Mouse (Mus musculus) C2C12 (cell line): ENCODE measurements at regions not wholly inside any gene's neighbourhood (a gene's known extent, or its start where the extent isn't known, plus 50 kb on each side); places are given as distances from the start of the nearest gene placed in this dataset.

Source experiments
- H3K27me3 ChIP-seq: one replicate; pipeline ENCODE4 v1.6.1; 2011; ENCODE audit not compliant: control insufficient read depth, insufficient read depth, insufficient read length
- H3K36me3 ChIP-seq: one replicate; pipeline ENCODE4 v1.6.1; 2011; ENCODE audit not compliant: control insufficient read depth, insufficient read depth
- H3K4me3 ChIP-seq: one replicate; pipeline ENCODE4 v1.5.1; 2011; ENCODE audit warnings: mild to moderate bottlenecking, control low read depth; ENCODE audit not compliant: poor library complexity, insufficient read depth, severe bottlenecking
- H3K79me2 ChIP-seq: one replicate; pipeline ENCODE4 v1.6.1; 2011; ENCODE audit not compliant: control insufficient read depth, insufficient read depth
- H3K79me3 ChIP-seq: one replicate; pipeline ENCODE4 v1.6.1; 2011; ENCODE audit warnings: low read depth, control low read depth
- H3ac ChIP-seq: one replicate; pipeline ENCODE3; 2011; ENCODE audit warnings: low read depth; ENCODE audit not compliant: control insufficient read depth, insufficient read length
- CEBPB ChIP-seq: IDR thresholded peaks from one replicate; pipeline ENCODE4 v1.6.1; 2011; ENCODE audit warnings: low read depth, mild to moderate bottlenecking, control low read depth, moderate library complexity
- CTCF ChIP-seq: IDR thresholded peaks from one replicate; pipeline ENCODE4 v1.5.1; 2011; ENCODE audit not compliant: control insufficient read depth, insufficient read depth, insufficient read length
- FOSL1 ChIP-seq: IDR thresholded peaks from one replicate; pipeline ENCODE4 v1.8.0; 2011; ENCODE audit warnings: mild to moderate bottlenecking, low read length; ENCODE audit not compliant: poor library complexity, insufficient read depth, severe bottlenecking
- MAX ChIP-seq: IDR thresholded peaks from one replicate; pipeline ENCODE4 v1.6.1; 2011; ENCODE audit warnings: mild to moderate bottlenecking, control low read depth
- MYOD1 ChIP-seq: IDR thresholded peaks from one replicate; pipeline ENCODE4 v1.6.1; 2011; ENCODE audit warnings: low read depth; ENCODE audit not compliant: control insufficient read depth, insufficient read length
- MYOG ChIP-seq: IDR thresholded peaks from one replicate; pipeline ENCODE4 v1.6.1; 2011; ENCODE audit not compliant: control insufficient read depth, insufficient read length; ENCODE audit errors: extremely low read depth
- USF1 ChIP-seq: IDR thresholded peaks from one replicate; pipeline ENCODE4 v1.6.1; 2011; ENCODE audit warnings: low read depth, mild to moderate bottlenecking, control low read depth, moderate library complexity

GRCm38 (mm10) chr2:171232812-171233211 is 501.2 kb downstream of the Dok5 start:
- TF ChIP-seq MYOG: no peak
- no peak for TF ChIP-seq CEBPB
- TF ChIP-seq CTCF: no peak
- TF ChIP-seq FOSL1: no peak
- no peak for TF ChIP-seq MAX
- TF ChIP-seq MYOD1: no peak
- TF ChIP-seq USF1: no peak
- no peaks in the 10 kb centered on the region for H3K79me2 ChIP-seq
- no peak overlapping the region for H3K4me3 ChIP-seq
- no peak overlapping the region for H3ac ChIP-seq
- H3K79me3 ChIP-seq: no peaks in the 10 kb centered on the region
- H3K36me3 ChIP-seq: no peaks in the 10 kb centered on the region
- no peaks in the 10 kb centered on the region for H3K27me3 ChIP-seq

GRCm38 (mm10) chr2:171231288-171232050 is 499.9 kb downstream of the Dok5 start:
- H3K79me3 ChIP-seq: no peaks in the 10 kb centered on the region
- H3K27me3 ChIP-seq: no peaks in the 10 kb centered on the region
- no peak for TF ChIP-seq MYOD1
- TF ChIP-seq MAX: no peak
- no peak for TF ChIP-seq MYOG
- no peak for TF ChIP-seq CTCF
- no peak for TF ChIP-seq FOSL1
- TF ChIP-seq USF1: no peak
- no peak for TF ChIP-seq CEBPB
- H3K4me3 ChIP-seq: no peak overlapping the region
- H3K36me3 ChIP-seq: no peaks in the 10 kb centered on the region
- H3ac ChIP-seq: no peak overlapping the region
- no peaks in the 10 kb centered on the region for H3K79me2 ChIP-seq

GRCm38 (mm10) chr2:171230536-171230935 is 498.9 kb downstream of the Dok5 start:
- no peak for TF ChIP-seq USF1
- no peak for TF ChIP-seq FOSL1
- no peak for TF ChIP-seq CEBPB
- no peak for TF ChIP-seq MYOG
- no peak for TF ChIP-seq CTCF
- no peak for TF ChIP-seq MYOD1
- TF ChIP-seq MAX: no peak
- Histone ChIP-seq H3K36me3 (no peaks in the 10 kb centered on the region), H3K79me3 (no peaks in the 10 kb centered on the region), H3K27me3 (no peaks in the 10 kb centered on the region), H3K79me2 (no peaks in the 10 kb centered on the region), H3K4me3 (no peak overlapping the region), H3ac (no peak overlapping the region)

- TF ChIP-seq MAX (no peak), MYOD1 (no peak), CTCF (no peak), USF1 (no peak), CEBPB (no peak), MYOG (no peak), FOSL1 (no peak)
These were observed 496.6 kb downstream of the Dok5 start for GRCm38 (mm10) chr2:171228229-171228628.

GRCm38 (mm10) chr2:171213792-171214191 is 482.2 kb downstream of the Dok5 start:
- H3K27me3 ChIP-seq: no peaks in the 10 kb centered on the region
- H3K79me2 ChIP-seq: no peaks in the 10 kb centered on the region
- no peak overlapping the region for H3K4me3 ChIP-seq
- no peaks in the 10 kb centered on the region for H3K79me3 ChIP-seq
- H3ac ChIP-seq: no peak overlapping the region
- TF ChIP-seq CEBPB: no peak
- H3K36me3 ChIP-seq: no peaks in the 10 kb centered on the region

More at GRCm38 (mm10) chr2:171228229-171228628, 496.6 kb downstream of the Dok5 start:
- no peak overlapping the region for H3ac ChIP-seq
- no peak overlapping the region for H3K4me3 ChIP-seq
- no peaks in the 10 kb centered on the region for H3K79me2 ChIP-seq
- H3K79me3 ChIP-seq: no peaks in the 10 kb centered on the region
- no peaks in the 10 kb centered on the region for H3K27me3 ChIP-seq
- H3K36me3 ChIP-seq: no peaks in the 10 kb centered on the region

GRCm38 (mm10) chr2:171196472-171196871 is 464.9 kb downstream of the Dok5 start:
- no peak for TF ChIP-seq MYOD1
- Histone ChIP-seq H3ac (no peak overlapping the region), H3K79me2 (no peaks in the 10 kb centered on the region), H3K27me3 (no peaks in the 10 kb centered on the region), H3K79me3 (no peaks in the 10 kb centered on the region), H3K4me3 (no peak overlapping the region), H3K36me3 (no peaks in the 10 kb centered on the region)
